Mouse (Mus musculus) limb, embryonic 11.5 days (tissue): ENCODE results near the gene Slc25a15. TPM values are rescaled to one million over a fixed set of nuclear protein-coding genes. Genes with fewer than 3 reads are reported as not detected.
A peak's percentile ranks its signal among the peaks of the same experiment; 100 is the strongest.

Experiments used
- ATAC-seq: fragments of 200-750 bp; cut with Nextera tagmentation; 2 replicates; pipeline ENCODE4 v1.8.0; 2017; ENCODE audit warnings: low read depth; ENCODE audit not compliant: insufficient number of reproducible peaks, low FRiP score, low TSS enrichment
- DNase-seq: peaks from one replicate; pipeline ENCODE4 v3.0.0-alpha.2; 2015; ENCODE audit warnings: low spot score
- H3K27ac ChIP-seq: fragments of 300-500 bp; sonication (generic); replicated peaks from 2 replicates; pipeline ENCODE4 v1.5.1; 2014; ENCODE audit warnings: low read depth, mild to moderate bottlenecking, low read length
- H3K27me3 ChIP-seq: fragments of 300-500 bp; sonication (generic); 2 replicates; pipeline ENCODE4 v1.6.1; 2014; ENCODE audit warnings: mild to moderate bottlenecking, low read length, mixed read lengths; ENCODE audit not compliant: control insufficient read depth, insufficient read depth
- H3K36me3 ChIP-seq: fragments of 300-500 bp; sonication (generic); 2 replicates; pipeline ENCODE4 v1.6.1; 2014; ENCODE audit warnings: mild to moderate bottlenecking, low read length, moderate library complexity, mixed read lengths; ENCODE audit not compliant: control insufficient read depth, insufficient read depth
- H3K4me1 ChIP-seq: fragments of 300-500 bp; sonication (generic); 2 replicates; pipeline ENCODE4 v1.6.1; 2014; ENCODE audit warnings: low read length, mixed read lengths; ENCODE audit not compliant: control insufficient read depth, insufficient read depth
- H3K4me2 ChIP-seq: fragments of 300-500 bp; sonication (generic); 2 replicates; pipeline ENCODE4 v1.6.1; 2014; ENCODE audit warnings: low read depth, mild to moderate bottlenecking, moderate library complexity; ENCODE audit not compliant: severe bottlenecking
- H3K4me3 ChIP-seq: fragments of 300-500 bp; sonication (generic); 2 replicates; pipeline ENCODE4 v1.5.1; 2014; ENCODE audit warnings: low read depth, low read length
- H3K9ac ChIP-seq: fragments of 300-500 bp; sonication (generic); 2 replicates; pipeline ENCODE4 v1.6.1; 2014; ENCODE audit warnings: mild to moderate bottlenecking, low read length
- H3K9me3 ChIP-seq: fragments of 300-500 bp; sonication (generic); 2 replicates; pipeline ENCODE4 v1.6.1; 2016; ENCODE audit warnings: low read length; ENCODE audit not compliant: control insufficient read depth
- WGBS: fragments of 180-500 bp; shearing (Covaris S2); extraction: QIAGEN DNeasy Blood & Tissue Kit; methylation state at CpG from one replicate; pipeline ENCODE4 v1.1.7; 2014; 5-methylcytosine and 5-hydroxymethylcytosine counted together
- polyA plus RNA-seq: library from polyadenylated mRNA; unstranded; fragments of >200 nt; fragmentation: Nextera tagmentation; extraction: Ambion mirVana; gene quantifications from 2 replicates; pipeline ENCODE4 v1.2.1, GENCODE M21; 2014

Gene Slc25a15
- polyA plus RNA-seq, 1 experiment from 2014 or later = 16.7 TPM

DNA sequence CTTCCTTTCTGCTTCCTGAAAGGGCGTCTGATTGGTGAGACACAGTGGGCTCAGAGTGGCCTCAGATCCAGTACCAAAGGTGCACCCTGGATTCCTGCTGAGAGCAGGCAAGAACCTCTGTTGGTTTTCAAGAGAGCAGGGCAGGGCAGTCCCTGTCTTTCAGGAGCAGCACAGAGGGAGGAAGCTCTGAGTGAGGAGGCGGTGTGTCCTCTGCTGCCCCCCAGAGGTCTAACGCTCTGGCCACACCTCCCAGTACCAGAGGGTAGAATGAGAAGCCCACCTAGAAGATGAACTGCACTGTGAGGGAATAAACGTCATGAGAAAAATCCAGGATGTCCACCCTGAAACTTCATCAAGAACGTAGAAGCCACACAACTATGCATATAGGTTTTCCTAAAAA, 21.5 kb downstream of the Slc25a15 start:
- whole genome bisulfite sequencing = 49% methylated on average over 5 of the region's 5 CpGs
- Histone ChIP-seq H3K27me3 (no peaks in the 10 kb centered on the region), H3K4me3 (no peak overlapping the region), H3K4me2 (no peak overlapping the region), H3K36me3 (peaks cover 4% of the 10 kb centered on the region; the same call in 1 of the 2 replicates), H3K9ac (no peak overlapping the region), H3K9me3 (no peaks in the 10 kb centered on the region), H3K27ac (no peak overlapping the region), H3K4me1 (no peaks in the 10 kb centered on the region)
- DNase-seq (peak; percentile 68), ATAC-seq (no peak)

- Histone ChIP-seq H3K9ac (no peak overlapping the region), H3K4me3 (no peak overlapping the region), H3K4me1 (no peaks in the 10 kb centered on the region), H3K36me3 (no peaks in the 10 kb centered on the region; the same call in 1 of the 2 replicates), H3K4me2 (no peak overlapping the region), H3K27me3 (no peaks in the 10 kb centered on the region), H3K27ac (no peak overlapping the region), H3K9me3 (no peaks in the 10 kb centered on the region)
- ATAC-seq (no peak), DNase-seq (no peak)
- WGBS = 91% methylated on average over 5 of the region's 5 CpGs
These were observed 22.1 kb downstream of the Slc25a15 start for GRCm38 (mm10) chr8:22376311-22376710.

DNA sequence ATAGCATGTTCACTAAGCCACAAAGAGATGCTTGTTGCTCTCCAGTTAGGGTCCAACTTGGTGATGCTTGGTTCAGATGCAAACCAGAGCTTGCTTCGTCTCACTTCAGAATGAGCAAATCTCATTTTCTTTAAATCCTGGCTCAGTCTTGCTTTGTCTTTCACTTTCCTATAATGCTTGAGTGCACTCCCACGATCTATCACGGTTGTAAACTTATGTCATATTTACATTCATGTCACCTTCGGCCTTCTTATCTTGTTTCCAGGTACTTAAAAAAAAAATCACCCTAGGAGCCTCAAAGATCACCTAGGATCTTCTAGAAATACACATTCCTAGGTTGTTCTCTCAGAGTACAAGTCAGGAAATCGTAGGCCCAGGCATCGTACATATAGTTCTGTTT, 38.5 kb downstream of the Slc25a15 start:
- no peaks in the 10 kb centered on the region for H3K4me1 ChIP-seq
- WGBS = 92% methylated on average over 6 of the region's 6 CpGs

GRCm38 (mm10) chr8:22359359-22359758, 39.0 kb downstream of the Slc25a15 start:
- 86% methylated on average over 6 of the region's 6 CpGs for WGBS
- no peak for ATAC-seq
- Histone ChIP-seq H3K36me3 (no peaks in the 10 kb centered on the region), H3K9ac (no peak overlapping the region), H3K9me3 (no peaks in the 10 kb centered on the region), H3K27me3 (no peaks in the 10 kb centered on the region), H3K4me2 (no peak overlapping the region), H3K27ac (no peak overlapping the region), H3K4me3 (no peak overlapping the region), H3K4me1 (no peaks in the 10 kb centered on the region)
- DNase-seq = peak; percentile 8

More for the DNA sequence above, 38.5 kb downstream of the Slc25a15 start:
- no peaks in the 10 kb centered on the region for H3K27me3 ChIP-seq
- H3K9ac ChIP-seq = no peak overlapping the region
- no peak overlapping the region for H3K4me2 ChIP-seq
- H3K9me3 ChIP-seq = no peaks in the 10 kb centered on the region
- ATAC-seq (no peak), DNase-seq (no peak)
- H3K27ac ChIP-seq = no peak overlapping the region
- no peak overlapping the region for H3K4me3 ChIP-seq
- H3K36me3 ChIP-seq = no peaks in the 10 kb centered on the region

GRCm38 (mm10) chr8:22335426-22335825, 63.0 kb downstream of the Slc25a15 start:
- H3K9ac ChIP-seq = no peak overlapping the region
- no peaks in the 10 kb centered on the region for H3K27me3 ChIP-seq
- WGBS = 81% methylated on average over 13 of the region's 13 CpGs
- no peaks in the 10 kb centered on the region for H3K9me3 ChIP-seq
- H3K4me2 ChIP-seq = no peak overlapping the region
- H3K4me1 ChIP-seq = no peaks in the 10 kb centered on the region
- ATAC-seq = no peak
- no peak overlapping the region for H3K4me3 ChIP-seq
- no peak overlapping the region for H3K27ac ChIP-seq
- DNase-seq = no peak
- no peaks in the 10 kb centered on the region for H3K36me3 ChIP-seq

Other genes starting within 250 kb of the Slc25a15 start
- gene Nek3, start 232.2 kb downstream of the Slc25a15 start, polyA plus RNA-seq = 7.9 and 8.1 TPM in 2 replicates
- 55.0 and 58.3 TPM in 2 replicates for gene Ckap2, start 212.8 kb downstream of the Slc25a15 start, polyA plus RNA-seq
- 41.4 and 45.4 TPM in 2 replicates for gene Vps36, start 205.8 kb downstream of the Slc25a15 start, polyA plus RNA-seq
- 8.8 and 9.2 TPM in 2 replicates for gene Thsd1, start 171.3 kb downstream of the Slc25a15 start, polyA plus RNA-seq
- not detected in 2 replicates for gene Tpte, start 115.2 kb downstream of the Slc25a15 start, polyA plus RNA-seq
- 44.4 and 45.7 TPM in 2 replicates for gene Mrps31, start 12.8 kb upstream of the Slc25a15 start, polyA plus RNA-seq